Mouse (Mus musculus) CH12.LX (cell line): ENCODE results near the gene Polr2l.

ENCODE experiments used
- CTCF ChIP-seq, 2 experiments: IDR thresholded peaks in 1 of 2; conservative IDR thresholded peaks in 1 of 2; 2 replicates each; pipeline ENCODE4 v1.5.1; 2011 to 2012; ENCODE audit warnings: low read depth in 2 of 2, low read length in 2 of 2, improper control_type of control experiment in 1 of 2, inconsistent platforms in 1 of 2, mild to moderate bottlenecking in 1 of 2, moderate library complexity in 1 of 2
- POLR2A ChIP-seq: IDR thresholded peaks from 2 replicates; pipeline ENCODE4 v1.6.1; 2011; ENCODE audit warnings: low read depth, mild to moderate bottlenecking, improper control_type of control experiment, low read length
- TBP ChIP-seq: conservative IDR thresholded peaks from 2 replicates; pipeline ENCODE4 v1.6.1; 2011; ENCODE audit warnings: low read depth, low read length, improper control_type of control experiment

DNA sequence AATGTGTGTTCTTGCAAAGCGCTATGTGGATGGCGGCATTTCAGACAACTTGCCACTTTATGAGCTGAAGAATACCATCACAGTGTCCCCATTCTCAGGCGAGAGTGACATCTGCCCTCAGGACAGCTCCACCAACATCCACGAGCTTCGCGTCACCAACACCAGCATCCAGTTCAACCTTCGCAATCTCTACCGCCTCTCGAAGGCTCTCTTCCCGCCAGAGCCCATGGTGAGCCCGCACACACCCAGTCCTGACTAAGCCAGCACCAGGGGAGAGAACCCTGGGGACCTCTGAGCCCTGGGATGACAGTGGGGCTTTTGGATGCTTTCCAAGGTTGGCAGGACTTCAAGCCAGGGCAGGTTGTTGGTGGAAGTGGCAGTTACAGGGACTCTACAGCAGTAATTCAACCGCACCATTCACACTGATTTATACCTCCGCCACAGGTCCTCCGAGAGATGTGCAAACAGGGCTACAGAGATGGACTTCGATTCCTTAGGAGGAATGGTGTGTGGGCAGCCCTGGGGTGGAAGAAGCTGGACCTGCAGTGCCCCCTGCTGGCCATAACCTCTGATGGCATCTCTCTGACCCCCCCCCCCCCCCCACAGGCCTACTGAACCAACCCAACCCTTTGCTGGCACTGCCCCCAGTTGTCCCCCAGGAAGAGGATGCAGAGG, 16.8 kb downstream of the Polr2l start:
- no peak for TF ChIP-seq POLR2A
- no peak for TF ChIP-seq TBP
- TF ChIP-seq CTCF (conservative IDR thresholded peaks at IDR 0.05 in 1 of 2, IDR thresholded peaks at IDR 0.05 in 1 of 2; ENCODE audit: low read depth in 2 of 2, low read length in 2 of 2) = peak in 1 of 2 experiments; percentile 69; a peak in 2 of 4 replicates
